Mouse (Mus musculus) frontal cortex, postnatal 14 days (tissue): ENCODE results near the gene Strip2.

ENCODE experiments used
- DNase-seq, 2 experiments: peaks; one replicate each; pipeline ENCODE4 v3.0.0; 2022; ENCODE audit warnings: low spot score in 2 of 2

Gene Strip2

DNA sequence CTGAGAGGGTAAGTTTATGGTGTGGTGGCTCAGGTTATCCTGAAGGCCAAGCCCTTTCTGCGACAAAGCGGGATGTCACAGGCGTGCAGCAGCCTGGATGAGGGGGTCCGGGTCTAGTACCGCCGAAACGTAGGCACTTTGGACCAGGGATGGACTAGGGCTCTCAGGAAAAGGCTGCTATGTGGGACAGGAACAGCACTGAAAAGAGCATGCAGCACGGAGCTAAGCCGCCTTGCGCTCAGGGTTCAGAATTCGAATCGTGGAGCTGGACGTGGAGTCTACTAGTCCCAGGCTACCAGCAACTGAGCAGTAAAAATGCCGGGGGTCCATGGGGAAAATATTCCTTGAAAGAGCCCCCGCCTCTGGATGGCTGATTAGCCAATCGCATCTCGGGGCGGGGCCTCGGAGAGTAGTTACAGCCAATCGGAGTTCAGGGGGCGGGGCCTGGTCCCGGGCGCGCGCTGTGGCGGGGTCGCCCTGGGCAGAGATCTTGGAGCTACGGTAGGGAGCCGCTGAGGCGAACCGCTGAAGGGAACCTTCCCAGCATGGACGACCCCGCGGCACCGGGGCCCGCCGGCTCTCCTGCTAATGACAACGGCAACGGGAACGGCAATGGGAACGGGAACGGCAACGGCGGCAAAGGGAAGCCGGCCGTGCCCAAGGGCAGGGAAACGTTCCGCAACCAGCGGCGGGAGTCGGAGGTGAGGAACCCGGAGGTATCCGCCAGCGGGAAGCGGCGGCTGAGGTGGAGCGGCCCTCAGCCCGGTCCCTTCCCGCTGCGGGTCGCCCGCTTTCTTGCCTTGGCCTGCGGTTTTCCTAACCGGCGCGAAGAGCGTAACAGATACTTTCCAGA is at the start of gene Strip2:
Gene Strip2 (plus strand): TSS at position 483 of the 853 bp plus-strand sequence.
- peak; percentile 84 to 95 for DNase-seq

DNA sequence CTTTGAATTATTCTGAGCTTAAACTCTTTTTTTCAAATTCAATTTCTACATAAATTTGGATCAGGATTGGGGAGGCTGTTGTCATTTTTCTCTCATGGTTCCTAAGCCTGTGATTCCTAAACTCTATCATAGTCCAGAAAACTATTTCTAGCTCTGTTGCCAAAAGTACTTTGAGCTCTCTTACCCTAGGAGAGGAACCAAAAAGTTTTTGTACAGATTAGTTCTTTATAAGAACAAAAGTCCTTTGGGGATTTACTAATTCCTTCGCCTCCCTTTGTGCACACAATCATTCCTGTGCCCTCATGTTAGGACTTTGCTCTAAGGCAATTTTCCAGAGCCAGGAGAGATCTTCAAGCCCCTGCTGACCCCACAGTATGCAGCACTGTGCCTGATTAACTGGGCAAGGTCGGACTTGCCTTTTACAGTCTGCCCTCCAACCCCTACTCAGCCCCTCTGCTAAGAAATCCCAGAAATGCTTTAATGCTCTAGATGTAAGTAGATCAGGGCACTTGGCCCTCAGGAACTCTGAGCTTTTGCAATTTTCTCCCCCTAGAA is 48.4 kb upstream of the Strip2 start:
- no peak for DNase-seq

DNA sequence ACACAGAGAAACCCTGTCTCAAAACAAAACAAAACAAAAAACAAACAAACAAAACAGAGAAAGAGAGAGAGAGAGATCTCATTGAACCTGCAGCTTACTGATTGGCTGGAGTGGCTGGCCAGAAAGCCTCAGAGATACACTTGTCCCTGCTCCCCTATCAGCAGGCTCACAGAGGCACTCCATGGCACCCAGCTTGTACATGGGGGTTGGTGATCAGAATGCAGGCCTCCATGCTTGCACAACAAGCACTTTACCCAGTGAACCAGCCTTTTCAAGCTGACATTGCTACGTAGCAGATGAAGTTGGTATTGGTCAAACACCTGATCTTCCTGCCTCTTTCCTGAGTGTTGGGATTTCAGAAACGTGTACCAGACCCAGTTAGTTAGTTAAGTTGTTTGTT is 43.2 kb upstream of the Strip2 start:
- no peak for DNase-seq

DNA sequence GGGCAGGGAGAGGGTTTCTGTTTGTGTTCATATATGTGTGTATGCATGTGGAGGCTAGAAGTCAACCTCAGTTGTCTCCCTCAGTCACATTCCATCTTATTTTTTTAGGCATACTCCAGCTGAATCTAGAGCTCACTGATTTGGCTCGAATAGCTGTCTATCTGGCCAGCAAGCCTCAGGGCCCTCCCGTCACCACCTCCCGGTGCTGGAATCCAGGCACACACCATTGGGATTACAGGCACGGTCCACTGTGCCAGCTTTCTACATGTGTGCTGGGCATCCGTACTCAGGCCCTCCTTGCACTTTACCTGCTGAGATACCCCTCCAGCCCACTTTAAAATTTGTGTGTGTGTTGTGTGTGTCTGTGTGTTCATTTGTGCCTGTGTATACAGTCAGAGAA is 41.2 kb upstream of the Strip2 start:
- DNase-seq, result no peak

DNA sequence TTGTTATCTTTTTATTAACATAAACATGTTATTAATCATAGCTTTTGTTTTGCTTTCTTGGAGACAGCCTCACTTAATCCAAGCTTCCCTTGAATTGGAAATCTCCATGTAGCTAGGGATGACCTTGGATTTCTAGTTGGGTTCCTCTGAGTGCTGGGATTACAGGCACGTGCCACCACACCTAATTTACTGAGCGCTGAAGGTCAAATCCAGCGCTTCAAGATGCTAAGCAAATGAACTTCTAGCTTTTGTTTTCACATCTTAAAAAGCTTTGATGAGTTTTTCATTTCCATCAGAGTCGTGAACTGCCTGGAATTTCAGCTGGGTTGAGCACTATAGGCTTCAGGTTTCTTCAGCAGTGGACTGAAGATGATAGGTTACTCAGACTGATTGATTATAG is 40.0 kb upstream of the Strip2 start:
- no peak for DNase-seq

DNA sequence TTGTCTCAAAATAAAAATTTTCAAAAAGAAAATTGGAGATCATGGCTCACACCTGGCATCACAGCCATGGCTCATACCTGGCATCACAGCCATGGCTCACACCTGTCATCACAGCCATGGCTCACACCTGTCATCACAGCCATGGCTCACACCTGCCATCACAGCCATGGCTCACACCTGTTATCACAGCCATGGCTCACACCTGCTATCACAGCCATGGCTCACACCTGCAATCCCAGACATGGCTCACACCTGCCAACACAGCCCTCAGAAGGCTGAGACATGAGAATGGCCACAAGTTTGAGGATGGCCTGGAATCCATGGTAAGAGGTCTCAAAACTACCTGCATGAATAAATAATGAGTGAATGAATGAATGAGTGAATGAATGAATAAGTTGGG is 37.2 kb upstream of the Strip2 start:
- DNase-seq, result no peak

DNA sequence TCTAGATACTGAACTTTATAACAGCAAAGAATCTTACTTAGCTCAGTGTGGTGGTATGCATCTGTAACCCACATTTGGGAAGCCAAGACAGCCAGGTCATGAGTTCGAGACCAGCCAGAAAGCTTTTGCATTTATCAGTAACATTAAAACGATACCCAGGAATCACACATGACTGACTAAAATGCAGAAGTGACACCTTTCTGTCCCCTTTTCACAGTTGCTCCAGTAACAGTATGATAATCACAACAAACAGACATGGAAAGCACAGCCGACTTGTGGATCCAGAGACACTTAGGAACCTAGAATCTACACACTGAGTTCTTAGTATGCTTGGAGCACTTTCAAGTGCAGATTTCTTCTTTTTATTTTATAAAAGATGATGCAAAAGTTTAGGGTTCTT is 36.0 kb upstream of the Strip2 start:
- DNase-seq, result no peak

DNA sequence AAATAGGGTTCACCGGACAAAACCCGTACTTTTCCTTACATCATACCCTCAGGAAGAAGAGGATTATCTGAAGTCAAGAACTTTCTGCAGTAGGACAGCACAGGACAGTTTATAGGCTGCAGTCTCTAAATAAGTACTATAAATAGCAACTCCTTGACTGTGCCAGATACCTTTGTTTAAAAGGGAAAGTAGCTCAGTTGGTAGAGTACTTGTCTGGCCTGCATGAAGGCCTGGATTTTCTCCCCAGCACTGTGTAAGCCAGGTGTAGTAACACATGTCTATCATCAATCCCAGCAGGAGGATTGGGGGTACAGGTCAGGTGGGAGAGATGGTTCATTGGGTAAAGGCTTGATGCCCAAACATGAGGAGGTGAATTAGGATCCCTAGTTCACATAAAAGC is 34.9 kb upstream of the Strip2 start:
- DNase-seq, result no peak

DNA sequence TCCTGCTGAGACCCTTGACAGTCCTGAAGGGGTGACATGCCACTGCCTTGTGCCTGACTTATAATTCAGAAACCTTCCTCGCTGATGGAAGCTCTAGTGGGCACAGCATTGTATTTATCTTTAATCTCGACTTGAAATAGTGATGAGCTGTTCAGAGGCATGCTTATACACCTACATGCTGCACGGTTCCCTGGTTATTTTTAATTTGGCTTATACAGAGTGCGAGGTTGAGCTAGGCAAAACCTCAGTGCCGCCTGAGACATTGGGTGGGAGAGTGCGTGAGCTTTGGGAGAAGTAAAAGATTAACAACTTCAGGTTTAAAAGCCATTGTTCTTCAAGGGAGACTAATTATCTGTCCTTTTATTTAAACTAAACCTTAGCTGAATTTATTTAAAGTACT is 33.9 kb upstream of the Strip2 start:
- DNase-seq, result no peak

DNA sequence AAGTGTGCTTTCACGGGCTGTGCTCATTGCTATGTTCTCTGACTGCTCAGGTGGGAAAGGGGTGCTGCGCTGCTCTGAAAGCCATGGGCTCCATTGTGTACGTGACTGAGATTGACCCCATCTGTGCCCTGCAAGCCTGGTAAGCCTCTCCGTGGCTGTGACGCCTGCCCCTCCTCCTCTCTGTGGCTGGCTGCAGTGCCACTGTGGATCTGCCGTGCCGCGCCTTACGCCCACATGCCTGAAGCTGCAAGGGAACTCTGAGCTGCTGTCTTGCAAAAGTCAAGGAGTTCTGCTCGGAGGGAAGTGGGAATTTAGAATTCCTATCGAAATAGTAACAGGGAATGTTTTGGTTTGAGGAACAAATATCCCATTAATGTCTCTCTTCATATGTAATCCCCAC is 25.7 kb upstream of the Strip2 start:
- DNase-seq, result peak; percentile 26 to 30

DNA sequence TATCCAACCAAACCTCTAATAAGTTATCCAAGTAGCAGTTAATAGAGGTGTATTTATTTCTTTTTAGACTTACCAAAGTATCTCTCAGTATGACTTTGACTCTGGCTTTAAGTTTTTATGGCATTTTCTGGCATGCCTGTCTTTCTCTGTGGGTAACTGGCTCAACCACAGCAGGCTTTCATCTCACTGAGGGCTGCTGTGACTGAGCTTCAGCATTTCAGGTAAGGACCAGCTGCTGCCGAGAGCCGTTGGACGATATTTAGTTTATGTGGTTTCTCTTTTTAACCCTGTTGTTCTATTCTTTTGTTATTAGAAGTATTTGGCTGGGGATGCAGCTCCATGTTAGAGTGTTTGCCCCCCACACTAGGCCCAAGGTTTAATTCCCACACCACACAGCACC is 19.8 kb upstream of the Strip2 start:
- no peak for DNase-seq

DNA sequence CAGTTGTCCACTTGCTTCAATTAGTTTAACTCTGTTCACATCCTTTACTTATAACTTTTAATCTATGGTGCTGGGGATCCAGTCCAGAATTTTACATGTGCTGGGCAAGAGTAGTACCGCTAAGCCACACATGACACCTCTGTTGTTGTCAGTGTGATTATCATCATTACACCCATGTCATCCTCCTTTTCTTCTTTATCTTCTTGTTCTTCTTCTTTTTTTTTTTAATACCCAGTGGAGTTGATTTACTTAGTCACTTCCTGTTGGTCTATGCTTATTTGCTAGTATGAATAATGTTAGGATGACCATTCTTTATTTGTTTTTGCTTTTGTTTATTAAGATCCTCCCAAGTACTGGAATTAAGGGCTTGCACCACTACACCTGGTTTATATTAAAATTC is 15.4 kb upstream of the Strip2 start:
- no peak for DNase-seq

DNA sequence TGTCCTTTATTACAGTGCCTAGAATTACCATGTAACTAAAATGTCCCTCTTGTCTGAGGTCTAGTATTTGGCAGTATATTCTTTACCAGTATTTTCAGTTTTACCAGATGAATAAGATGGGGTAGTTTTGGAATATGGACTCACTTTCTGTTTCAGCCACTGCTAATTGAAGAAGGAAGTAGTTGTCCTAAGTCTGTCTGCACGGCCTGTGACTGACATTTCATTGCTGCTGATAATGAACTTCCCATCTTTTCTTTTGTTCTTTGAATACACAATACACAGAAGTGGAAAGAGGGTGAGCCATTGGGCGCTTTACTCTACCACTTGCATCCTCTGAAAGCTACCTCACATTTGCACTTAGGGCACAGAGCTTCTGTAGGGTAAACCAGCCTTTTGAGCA is 14.6 kb upstream of the Strip2 start:
- no peak for DNase-seq

DNA sequence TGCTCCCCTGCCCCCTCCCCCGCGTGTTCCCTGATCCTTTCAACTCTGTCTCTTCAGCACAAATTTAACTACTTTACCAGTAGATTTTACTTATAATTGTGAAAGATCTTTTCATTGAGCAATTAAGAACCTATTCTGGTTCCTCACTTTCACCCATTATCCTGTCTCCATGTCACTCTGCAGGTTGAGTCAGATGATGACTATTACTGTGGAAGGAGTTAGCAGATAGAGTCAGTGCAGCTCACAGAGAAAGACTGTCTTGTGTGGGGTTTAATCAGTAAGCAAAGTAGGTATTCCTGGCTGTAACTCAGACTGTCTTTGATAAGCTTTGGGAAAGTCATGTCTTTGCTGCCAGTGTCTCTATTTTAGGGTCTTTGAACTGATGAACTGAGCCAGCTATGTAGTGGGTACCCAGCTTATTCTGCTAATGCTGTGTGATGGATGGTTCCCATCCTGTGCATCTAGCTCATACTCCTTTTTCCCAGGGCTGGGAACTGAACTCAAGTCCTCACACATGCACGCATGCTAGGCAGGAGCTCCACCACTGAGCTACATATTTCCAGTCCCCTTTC is 13.4 kb upstream of the Strip2 start:
- no peak for DNase-seq

DNA sequence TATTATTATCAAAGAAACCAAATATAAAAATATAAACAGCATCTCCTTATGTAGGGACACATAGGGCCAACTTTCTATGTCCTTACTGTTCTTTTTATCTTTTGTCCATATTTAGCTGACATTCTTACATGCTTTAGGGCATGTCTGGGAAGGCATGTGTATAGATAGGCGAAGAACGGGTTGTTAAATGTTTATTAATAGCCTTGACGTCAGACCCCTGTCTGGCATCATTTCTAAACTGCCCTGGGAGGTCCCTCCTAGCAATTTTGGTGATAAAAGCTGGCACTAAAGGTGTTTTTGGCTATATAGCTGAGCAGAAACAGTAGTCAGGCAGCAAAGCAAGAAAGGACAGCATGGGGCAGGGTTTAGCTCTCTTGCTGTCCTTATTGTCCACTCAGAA is 12.5 kb upstream of the Strip2 start:
- no peak for DNase-seq

DNA sequence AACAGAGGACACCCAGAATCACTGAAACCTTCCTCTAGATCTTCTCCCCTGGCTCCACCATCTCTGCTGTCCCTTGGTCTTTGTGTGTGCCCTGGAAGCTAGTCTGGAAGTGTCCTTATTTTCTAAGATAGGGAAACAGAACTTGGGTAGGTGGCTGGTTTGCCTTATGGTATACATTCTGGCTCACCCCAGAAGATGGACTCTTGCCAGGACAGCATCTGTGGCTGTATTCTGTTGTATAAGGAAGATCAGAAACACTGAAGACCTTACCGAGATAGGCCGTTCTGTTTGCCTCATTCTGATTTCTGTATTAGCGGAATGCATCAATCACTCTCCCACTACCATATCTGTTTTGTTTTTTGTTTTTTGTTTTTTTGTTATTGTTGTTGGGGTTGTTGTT is 6.2 kb upstream of the Strip2 start:
- no peak for DNase-seq

DNA sequence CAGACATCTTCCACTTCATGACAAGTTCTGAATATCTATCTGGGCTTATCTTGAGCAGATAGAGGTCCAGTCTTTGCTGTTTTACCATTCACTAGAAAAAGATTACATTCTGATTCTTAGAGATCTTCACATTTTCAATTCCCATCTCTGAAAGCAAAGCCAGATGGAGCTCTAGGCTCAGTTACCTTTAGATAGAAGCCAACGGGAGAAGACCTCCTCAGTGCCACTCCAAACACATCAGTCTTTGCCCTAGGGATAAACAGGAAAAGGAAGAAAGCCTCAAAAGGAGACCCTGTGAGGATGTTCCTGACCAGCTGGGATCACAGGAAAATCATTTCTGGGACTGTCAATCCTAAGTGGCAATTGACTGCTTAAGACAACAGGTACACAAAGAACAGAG is 3.1 kb upstream of the Strip2 start:
- no peak for DNase-seq

DNA sequence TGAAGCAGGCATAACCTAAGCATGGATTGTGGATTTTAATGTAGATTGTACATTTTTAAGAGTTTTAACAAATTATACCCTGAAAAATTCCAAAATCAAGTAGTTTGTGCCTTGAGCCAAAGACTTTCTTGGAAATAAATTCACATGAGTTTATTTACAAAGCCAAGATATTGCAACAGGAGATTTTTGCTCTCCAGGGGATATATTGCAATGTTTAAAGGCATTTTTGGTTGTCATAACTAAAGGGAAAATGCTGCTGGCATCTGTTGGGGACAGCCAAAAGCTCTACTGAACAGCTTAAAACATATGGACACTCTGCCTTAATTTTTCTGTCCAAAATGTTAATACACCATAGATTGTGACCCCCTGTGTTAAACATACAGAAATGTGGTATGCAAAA is 2.7 kb upstream of the Strip2 start:
- no peak for DNase-seq

DNA sequence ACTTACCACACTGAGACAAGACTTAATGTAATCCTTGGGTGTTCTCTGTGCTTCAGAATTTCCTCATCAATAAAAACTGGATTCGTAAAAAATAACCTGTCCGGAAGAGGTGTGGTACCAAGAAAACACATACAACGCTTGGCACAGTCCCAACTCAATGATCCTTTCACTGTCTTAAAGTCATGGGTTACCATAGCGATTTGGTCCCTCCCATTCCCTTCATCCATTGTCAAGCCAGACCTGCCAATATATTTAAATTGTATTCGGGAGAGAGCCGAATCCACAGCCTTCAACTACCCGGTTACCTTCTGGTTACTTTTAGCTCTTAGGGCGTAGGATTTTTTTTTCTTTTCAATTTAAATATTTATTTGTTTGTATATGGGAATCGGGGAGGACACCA is 976 bp upstream of the Strip2 start:
- DNase-seq, result no peak

DNA sequence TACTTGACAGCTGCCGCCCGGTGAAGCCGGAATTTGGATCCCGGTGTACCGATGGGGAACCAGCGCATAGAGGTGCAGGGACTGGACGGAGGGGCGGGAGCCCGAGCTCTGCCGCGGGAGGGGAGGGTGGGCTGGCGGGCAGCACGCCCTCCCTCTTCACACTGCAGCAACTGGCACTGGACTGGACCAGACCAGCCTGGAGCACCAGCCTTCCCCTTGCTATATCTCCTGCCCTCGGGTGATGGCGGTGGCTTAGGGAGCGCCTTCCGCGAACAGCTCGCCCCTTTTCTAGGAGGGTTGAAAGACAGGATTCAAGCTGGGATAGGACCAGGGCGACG is 540 bp downstream of the Strip2 start:
- peak in 1 of 2 experiments; percentile 13 for DNase-seq

DNA sequence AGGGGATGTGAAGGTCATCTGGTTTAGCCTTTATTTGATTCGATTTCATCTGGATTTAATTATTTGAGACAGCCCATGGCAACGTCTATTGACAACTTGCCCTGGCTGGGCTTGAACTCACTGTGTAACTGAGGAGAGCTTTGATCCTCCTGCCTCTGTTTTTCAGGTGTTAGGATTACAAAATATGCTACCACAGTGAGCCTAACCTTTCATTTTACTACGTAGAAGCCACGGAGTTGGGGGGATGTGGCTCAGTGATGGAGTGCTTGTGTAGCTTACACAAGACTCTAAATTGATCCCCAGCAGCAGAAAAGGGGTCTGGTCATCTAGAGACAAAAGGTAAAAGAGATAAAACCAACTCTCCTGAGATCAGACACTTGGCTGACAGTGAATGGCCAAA is 1.1 kb downstream of the Strip2 start:
- DNase-seq, result no peak

DNA sequence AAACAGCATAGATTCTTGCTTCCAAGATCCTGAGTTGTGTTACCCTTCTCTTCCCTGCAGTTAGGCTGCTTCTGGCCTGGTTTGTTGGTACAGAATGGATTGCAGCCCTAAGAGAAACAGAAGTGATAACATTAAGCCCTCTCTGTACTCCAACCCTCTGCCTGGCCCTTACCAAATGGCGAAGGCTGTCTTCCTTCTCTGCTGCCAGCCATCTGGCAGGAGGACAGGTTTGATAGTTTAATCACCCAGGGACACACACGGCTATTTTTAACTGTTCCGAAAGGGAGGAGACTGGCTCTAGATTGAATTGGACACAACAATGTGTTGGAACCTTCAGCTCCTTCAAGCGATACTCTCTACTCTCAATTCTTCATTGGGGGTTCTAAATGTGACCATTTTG is 6.7 kb downstream of the Strip2 start:
- DNase-seq, result no peak

DNA sequence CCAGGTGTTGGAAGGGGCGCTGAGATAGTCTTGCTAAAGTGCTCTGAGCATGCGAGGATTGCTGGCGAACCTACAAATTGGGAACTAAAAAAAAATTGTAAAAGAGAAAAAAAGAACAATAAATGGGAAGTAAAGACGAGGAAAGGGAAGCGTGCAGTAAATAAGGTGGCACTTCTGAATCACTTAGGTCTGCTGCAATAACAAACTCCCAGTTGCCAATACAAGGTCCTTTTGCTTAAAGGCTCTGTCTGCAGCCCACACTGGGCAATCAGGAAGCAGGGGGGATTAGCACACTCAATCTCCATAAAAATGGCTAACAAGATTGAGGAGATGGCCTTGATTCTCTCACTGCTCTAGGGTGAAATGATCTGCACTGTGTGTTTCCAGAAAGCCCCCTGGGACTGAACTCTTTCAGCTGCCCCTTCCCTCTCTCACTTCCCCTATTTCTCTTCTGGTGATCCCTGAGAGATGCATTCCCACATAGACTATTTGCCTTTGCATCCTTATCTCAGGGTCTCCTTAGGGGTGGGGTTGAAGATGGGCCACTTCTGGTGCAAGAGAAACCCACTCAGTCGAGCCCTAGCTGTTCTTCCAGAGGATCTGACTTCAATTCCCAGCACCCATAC is 8.9 kb downstream of the Strip2 start:
- DNase-seq, result no peak
